In the genomic region with DNA sequence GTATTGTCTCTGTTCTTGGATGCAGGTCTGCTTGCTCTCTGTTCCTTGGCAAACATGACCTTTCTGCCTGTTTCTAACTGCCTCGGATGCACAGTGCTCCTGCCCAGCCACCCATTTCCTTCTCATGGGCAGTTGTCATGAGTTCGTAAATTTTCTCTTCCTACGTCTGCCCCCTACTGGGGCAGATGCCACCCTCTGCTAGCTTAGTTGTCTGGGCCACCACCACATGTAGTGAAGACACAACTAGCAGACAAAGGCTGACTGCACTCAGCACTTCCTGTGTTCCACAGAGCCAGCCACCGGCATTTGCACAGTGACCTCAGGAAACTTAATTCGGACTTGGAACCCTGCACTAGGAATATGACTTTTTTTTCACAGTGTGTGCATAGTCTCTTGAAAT, we compare ENCODE assay signal across 11 mouse cellular contexts. TPM values are rescaled to one million over a fixed set of nuclear protein-coding genes. Genes with fewer than 3 reads are reported as not detected.
"Had no signal": no experiment of that assay in that cellular context is flagged by ENCODE, and none has a peak within 500 bp of the region (broad histone marks: within the 10 kb centered on the region; RNA-seq: fewer than 3 reads in every experiment).

No protein-coding gene starts in this region.

RNA-seq across cellular contexts. Expression of a gene that starts 9.4 kb away (rescaled TPM):
- total RNA-seq: neutrophil, adult 5-6 weeks had no signal
- polyA plus RNA-seq: neural tube, embryonic 12.5 days; neural tube, embryonic 14.5 days; neural tube, embryonic 15.5 days; small intestine, adult 2 months; spleen, adult 2 months; stomach, embryonic 14.5 days; stomach, embryonic 15.5 days; stomach, embryonic 16.5 days; thymus, postnatal 0 days; urinary bladder, adult 2 months had no signal
